Mouse (Mus musculus) heart, postnatal 25 days (tissue): ENCODE results near the gene Mta2. TPM values are rescaled to one million over a fixed set of nuclear protein-coding genes. Genes with fewer than 3 reads are reported as not detected.

Experiments
- DNase-seq: peaks from one replicate; pipeline ENCODE4 v3.0.0; 2022; ENCODE audit warnings: low spot score
- intact Hi-C: fragments of 180-260 bp; cut with DNase I; formaldehyde crosslinking; loops from one replicate; pipeline ENCODE4 v1.15.1; 2025
- total RNA-seq, 2 experiments: library from RNA; stranded (reverse); gene quantifications; 2 replicates each; pipeline ENCODE4 v1.2.3; 2021

Gene Mta2
- total RNA-seq, 2 experiments from 2014 or later, result 29.5 to 32.3 TPM

- intact Hi-C loops, result loop anchor here (2.0 kb wide), 1 partner anchor 15 kb away; no protein-coding TSS in a partner anchor
- DNase-seq, result no peak
These were observed 13.7 kb upstream of the Mta2 start for GRCm38 (mm10) chr19:8927891-8928525.

- intact Hi-C loops, result loop anchor here (2.0 kb wide), 1 partner anchor 14 kb away; no protein-coding TSS in a partner anchor
These were observed 12.9 kb upstream of the Mta2 start for GRCm38 (mm10) chr19:8928689-8929223.

GRCm38 (mm10) chr19:8929224-8930088, 12.2 kb upstream of the Mta2 start, which contains the start of the genes Rom1 and Eml3:
Gene Rom1 (minus strand): TSS chr19:8929356.
Gene Eml3 (plus strand): TSS chr19:8929552.
- intact Hi-C loops, result loop anchor here (2.0 kb wide), 1 partner anchor 13 kb away; no protein-coding TSS in a partner anchor

More at GRCm38 (mm10) chr19:8928689-8929223, 12.9 kb upstream of the Mta2 start:
- no peak for DNase-seq

GRCm38 (mm10) chr19:8930117-8930516, 11.6 kb upstream of the Mta2 start:
- intact Hi-C loops, result no loop called here
- no peak for DNase-seq

More at GRCm38 (mm10) chr19:8929224-8930088, 12.2 kb upstream of the Mta2 start, which contains the start of the genes Rom1 and Eml3:
- peak; percentile 87 for DNase-seq

GRCm38 (mm10) chr19:8930771-8931170, 10.9 kb upstream of the Mta2 start:
- intact Hi-C loops, result no loop called here
- DNase-seq, result no peak

- DNase-seq, result no peak
- intact Hi-C loops, result no loop called here
These were observed 4.9 kb upstream of the Mta2 start for GRCm38 (mm10) chr19:8936736-8937135.

- DNase-seq, result no peak
- intact Hi-C loops, result loop anchor here (2.0 kb wide), 1 partner anchor 20 kb away; the partner anchor contains the start of gene B3gat3
These were observed 1.0 kb upstream of the Mta2 start for GRCm38 (mm10) chr19:8940526-8941133.

GRCm38 (mm10) chr19:8941136-8941514, 550 bp upstream of the Mta2 start:
- intact Hi-C loops, result loop anchor here (2.0 kb wide), 1 partner anchor 20 kb away; the partner anchor contains the start of gene B3gat3

GRCm38 (mm10) chr19:8942276-8942964, 745 bp downstream of the Mta2 start:
- intact Hi-C loops, result loop anchor here (1.0 to 2.0 kb wide), 2 partner anchors 11 to 14 kb away; partner anchors contain the start of genes Eml3, Rom1 and Tut1
- peak; percentile 28 for DNase-seq

More at GRCm38 (mm10) chr19:8941136-8941514, 550 bp upstream of the Mta2 start:
- no peak for DNase-seq

- intact Hi-C loops, result loop anchor here (2.0 kb wide), 1 partner anchor 14 kb away; the partner anchor contains the start of genes Eml3 and Rom1
These were observed 1.4 kb downstream of the Mta2 start for GRCm38 (mm10) chr19:8943047-8943446.

GRCm38 (mm10) chr19:8944062-8944461, 2.4 kb downstream of the Mta2 start:
- intact Hi-C loops, result no loop called here
- DNase-seq, result no peak

More at GRCm38 (mm10) chr19:8943047-8943446, 1.4 kb downstream of the Mta2 start:
- no peak for DNase-seq

- peak; percentile 44 for DNase-seq
- intact Hi-C loops, result loop anchor here (5.0 kb wide), 1 partner anchor 32 kb away; no protein-coding TSS in a partner anchor
These were observed 3.1 kb downstream of the Mta2 start for GRCm38 (mm10) chr19:8944750-8945149.

- intact Hi-C loops, result loop anchor here (5.0 kb wide), 1 partner anchor 33 kb away; no protein-coding TSS in a partner anchor
- no peak for DNase-seq
These were observed 3.6 kb downstream of the Mta2 start for GRCm38 (mm10) chr19:8945251-8945650.

- intact Hi-C loops, result loop anchor here (5.0 kb wide), 1 partner anchor 35 kb away; no protein-coding TSS in a partner anchor
- no peak for DNase-seq
These were observed 5.3 kb downstream of the Mta2 start for GRCm38 (mm10) chr19:8946929-8947328.

GRCm38 (mm10) chr19:8950190-8950589, 8.5 kb downstream of the Mta2 start:
- intact Hi-C loops, result no loop called here
- no peak for DNase-seq

GRCm38 (mm10) chr19:8952241-8952640, 10.6 kb downstream of the Mta2 start:
- intact Hi-C loops, result no loop called here
- DNase-seq, result no peak

- intact Hi-C loops, result loop anchor here (1.0 kb wide), 1 partner anchor 11 kb away; no protein-coding TSS in a partner anchor
- DNase-seq, result peak; percentile 84
These were observed 11.7 kb downstream of the Mta2 start, which contains the start of gene Tut1 for GRCm38 (mm10) chr19:8953135-8954039. Gene Tut1 (plus strand): TSS chr19:8953847.

- no peak for DNase-seq
- intact Hi-C loops, result no loop called here
These were observed 12.5 kb downstream of the Mta2 start for GRCm38 (mm10) chr19:8954171-8954570.
